Mouse (Mus musculus) neutrophil, adult 83 days (primary cell): Measurements from ENCODE around the gene Prl7d1. TPM values are rescaled to one million over a fixed set of nuclear protein-coding genes. Genes with fewer than 3 reads are reported as not detected.

Source experiments
- total RNA-seq, 2 experiments: library from RNA; stranded (reverse); gene quantifications; one replicate each; pipeline ENCODE4 v1.2.4; 2023

The Prl7d1 gene
- total RNA-seq: not detected

GRCm38 (mm10) chr13:27716636-27717035 lies at the start of gene Prl7d1:
TSS of gene Prl7d1 (minus strand) at chr13:27716736.

GRCm38 (mm10) chr13:27667936-27668335 lies 48.6 kb downstream of the Prl7d1 start, which contains the start of gene Prl7a2:
TSS of gene Prl7a2 (minus strand) at chr13:27668036.

Other genes starting within 250 kb of the Prl7d1 start
- gene Prl8a8, start 203.5 kb downstream of the Prl7d1 start, total RNA-seq: not detected
- gene Prl8a9, start 152.1 kb downstream of the Prl7d1 start, total RNA-seq: not detected
- gene Prl8a1, start 134.6 kb downstream of the Prl7d1 start, total RNA-seq: not detected
- gene Prl7b1, start 106.2 kb downstream of the Prl7d1 start, total RNA-seq: not detected
- gene Prl7a1, start 74.2 kb downstream of the Prl7d1 start, total RNA-seq: not detected
- not detected for gene Prl7a2, start 48.7 kb downstream of the Prl7d1 start, total RNA-seq
- not detected for gene Prl7c1, start 64.1 kb upstream of the Prl7d1 start, total RNA-seq
- not detected for gene Prl2a1, start 84.9 kb upstream of the Prl7d1 start, total RNA-seq
- gene Prl2c1, start 132.6 kb upstream of the Prl7d1 start, total RNA-seq: not detected